ENCODE assay signal across 14 mouse cellular contexts in the genomic region with DNA sequence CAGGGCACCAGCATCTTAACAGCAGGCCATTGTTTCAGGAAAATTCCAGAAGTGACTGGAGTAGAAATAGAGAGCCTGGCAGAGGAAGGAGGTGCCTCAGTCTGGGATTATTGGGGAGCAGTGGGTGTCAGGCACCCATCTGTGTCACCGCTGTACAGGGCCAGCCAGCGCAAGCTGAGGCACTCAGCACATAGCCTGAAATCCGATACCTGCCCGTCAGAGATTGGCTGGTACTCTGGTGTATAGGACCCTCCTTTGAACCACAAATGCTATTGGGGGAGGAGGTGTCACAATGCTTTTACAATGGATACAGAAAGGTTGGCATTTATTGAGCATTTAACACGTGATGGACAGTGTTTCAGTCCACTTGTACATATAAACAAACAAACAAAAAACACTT. TPM values are rescaled to one million over a fixed set of nuclear protein-coding genes. Genes with fewer than 3 reads are reported as not detected.
DNase-seq lines count a peak whose midpoint lies in the region; ATAC-seq and TF ChIP-seq lines count a peak whose summit lies in the region.
"Had no signal": no experiment of that assay in that cellular context is flagged by ENCODE, and none has a peak within 500 bp of the region (broad histone marks: within the 10 kb centered on the region; RNA-seq: fewer than 3 reads in every experiment).

No protein-coding gene starts in this region.

- 8% methylated on average over 5 of the region's 5 CpGs for WGBS in heart, embryonic 16.5 days
- WGBS in lung, postnatal 0 days = 10% methylated on average over 5 of the region's 5 CpGs
- 7% methylated on average over 5 of the region's 5 CpGs for WGBS in embryonic facial prominence, embryonic 13.5 days

- ATAC-seq in heart, embryonic 16.5 days (replicated peaks; ENCODE audit: extremely low read depth, insufficient read depth, low FRiP score) = no peak
- peak; percentile 30; the same call in 1 of the 2 replicates for ATAC-seq in lung, postnatal 0 days
- no peak for ATAC-seq in embryonic facial prominence, embryonic 13.5 days (ENCODE audit: insufficient number of reproducible peaks, insufficient read depth, low FRiP score, low TSS enrichment, low read depth)
- ATAC-seq: Patski had no signal

- no peaks in the 10 kb centered on the region for H3K9me3 ChIP-seq in heart, embryonic 16.5 days (replicated peaks; ENCODE audit: control insufficient read depth, low read length)
- no peaks in the 10 kb centered on the region for H3K9me3 ChIP-seq in lung, postnatal 0 days (ENCODE audit: low read length)
- no peaks in the 10 kb centered on the region for H3K9me3 ChIP-seq in embryonic facial prominence, embryonic 13.5 days
- H3K9me3 ChIP-seq: hindbrain, embryonic 12.5 days had no signal

- no peak for TF ChIP-seq EP300 in lung, postnatal 0 days (IDR thresholded peaks at IDR 0.05)

- no peak overlapping the region for H3K4me2 ChIP-seq in heart, embryonic 16.5 days (ENCODE audit: low read depth, low read length)
- H3K4me2 ChIP-seq in lung, postnatal 0 days (replicated peaks; ENCODE audit: low read depth, low read length) = no peak overlapping the region
- H3K4me2 ChIP-seq in embryonic facial prominence, embryonic 13.5 days = 0 out of 2 replicates have a peak overlapping the region, but pooled peaks have one; percentile 1
- H3K4me2 ChIP-seq: hindbrain, embryonic 12.5 days had no signal

- H3K27ac ChIP-seq in heart, embryonic 16.5 days (ENCODE audit: low read length) = no peak overlapping the region
- no peak overlapping the region for H3K27ac ChIP-seq in lung, postnatal 0 days (ENCODE audit: low read length)
- H3K27ac ChIP-seq in embryonic facial prominence, embryonic 13.5 days = no peak overlapping the region
- H3K27ac ChIP-seq: gastrocnemius, adult 2 months; hindbrain, embryonic 12.5 days had no signal

- DNase-seq in heart, postnatal 4 days = no peak
- no peak for DNase-seq in lung, postnatal 0 days (ENCODE audit: low spot score)
- no peak for DNase-seq in lung, adult 18-20 months
- no peak for DNase-seq in retina, postnatal 1 day
- DNase-seq in cerebellum, adult 9-10 months = no peak
- DNase-seq: adrenal gland, postnatal 25 days; cerebellum, adult 11 months; gastrocnemius, adult 2 months; lung, postnatal 4 days; spleen, adult 18-20 months had no signal

- H3K4me1 ChIP-seq in heart, embryonic 16.5 days (ENCODE audit: control insufficient read depth, insufficient read depth, low read length) = peaks cover 10% of the 10 kb centered on the region
- H3K4me1 ChIP-seq in lung, postnatal 0 days (ENCODE audit: insufficient read depth, low read depth, low read length) = no peaks in the 10 kb centered on the region
- H3K4me1 ChIP-seq in embryonic facial prominence, embryonic 13.5 days = peaks cover 16% of the 10 kb centered on the region

- peaks cover 13% of the 10 kb centered on the region for H3K36me3 ChIP-seq in heart, embryonic 16.5 days (ENCODE audit: control insufficient read depth, insufficient read depth)
- peaks cover 5% of the 10 kb centered on the region; the same call in 1 of the 2 replicates for H3K36me3 ChIP-seq in lung, postnatal 0 days (ENCODE audit: insufficient read depth, low read length)
- peaks cover 20% of the 10 kb centered on the region for H3K36me3 ChIP-seq in embryonic facial prominence, embryonic 13.5 days

- no peaks in the 10 kb centered on the region; the same call in 1 of the 2 replicates for H3K27me3 ChIP-seq in heart, embryonic 16.5 days (ENCODE audit: control insufficient read depth, insufficient read depth, low read length)
- H3K27me3 ChIP-seq in lung, postnatal 0 days (replicated peaks; ENCODE audit: insufficient read depth, low read length) = no peaks in the 10 kb centered on the region
- no peaks in the 10 kb centered on the region for H3K27me3 ChIP-seq in embryonic facial prominence, embryonic 13.5 days
- H3K27me3 ChIP-seq: hindbrain, embryonic 12.5 days; Patski had no signal

- H3K4me3 ChIP-seq in heart, embryonic 16.5 days (ENCODE audit: low read length) = no peak overlapping the region
- H3K4me3 ChIP-seq in lung, postnatal 0 days (ENCODE audit: low read depth, low read length) = no peak overlapping the region
- H3K4me3 ChIP-seq in embryonic facial prominence, embryonic 13.5 days = no peak overlapping the region
- H3K4me3 ChIP-seq: gastrocnemius, adult 2 months; hindbrain, embryonic 12.5 days had no signal

- 0 out of 2 replicates have a peak overlapping the region, but pooled peaks have one; percentile 7 for H3K9ac ChIP-seq in heart, embryonic 16.5 days (ENCODE audit: low read length)
- H3K9ac ChIP-seq in lung, postnatal 0 days (replicated peaks; ENCODE audit: low read depth) = no peak overlapping the region
- 0 out of 2 replicates have a peak overlapping the region, but pooled peaks have one; percentile 16 for H3K9ac ChIP-seq in embryonic facial prominence, embryonic 13.5 days
- H3K9ac ChIP-seq: hindbrain, embryonic 12.5 days had no signal

- no peak for TF ChIP-seq CTCF in lung, postnatal 0 days (IDR thresholded peaks at IDR 0.05)

RNA-seq across cellular contexts. Expression of gene Mrps5, which starts 22.0 kb away (rescaled TPM):
- 133 and 143 TPM in 2 replicates for polyA plus RNA-seq in heart, embryonic 16.5 days (2015; fragmentation: Nextera tagmentation; extraction: Ambion mirVana)
- total RNA-seq in heart, postnatal 4 days (2021) = 100 to 1,000 TPM; 128 to 134 TPM
- polyA plus RNA-seq in lung, postnatal 0 days (2015; fragmentation: Nextera tagmentation; extraction: Ambion mirVana) = 64.1 and 70.1 TPM in 2 replicates
- 135 and 137 TPM in 2 replicates for polyA plus RNA-seq in embryonic facial prominence, embryonic 13.5 days (2015; fragmentation: Nextera tagmentation; extraction: Ambion mirVana)

RNA-seq across cellular contexts. Expression of gene Zfp661, which starts 22.1 kb away (rescaled TPM):
- polyA plus RNA-seq in heart, embryonic 16.5 days (2015; fragmentation: Nextera tagmentation; extraction: Ambion mirVana) = 2.1 and 2.5 TPM in 2 replicates
- 1 to 10 TPM; 1.0 to 1.1 TPM for total RNA-seq in heart, postnatal 4 days (2021)
- polyA plus RNA-seq in lung, postnatal 0 days (2015; fragmentation: Nextera tagmentation; extraction: Ambion mirVana) = 2.0 and 2.1 TPM in 2 replicates
- polyA plus RNA-seq in embryonic facial prominence, embryonic 13.5 days (2015; fragmentation: Nextera tagmentation; extraction: Ambion mirVana) = 6.0 and 6.8 TPM in 2 replicates

RNA-seq across cellular contexts. Expression of gene Mal, which starts 47.5 kb away (rescaled TPM):
- 4.1 and 4.8 TPM in 2 replicates for polyA plus RNA-seq in heart, embryonic 16.5 days (2015; fragmentation: Nextera tagmentation; extraction: Ambion mirVana)
- total RNA-seq in heart, postnatal 4 days (2021) = 1 to 10 TPM; 1.2 to 2.7 TPM
- 49.5 and 49.8 TPM in 2 replicates for polyA plus RNA-seq in lung, postnatal 0 days (2015; fragmentation: Nextera tagmentation; extraction: Ambion mirVana)
- polyA plus RNA-seq in embryonic facial prominence, embryonic 13.5 days (2015; fragmentation: Nextera tagmentation; extraction: Ambion mirVana) = 1.9 and 2.1 TPM in 2 replicates
